Mouse (Mus musculus): Measurements from ENCODE around the gene Pfdn5.

DNA sequence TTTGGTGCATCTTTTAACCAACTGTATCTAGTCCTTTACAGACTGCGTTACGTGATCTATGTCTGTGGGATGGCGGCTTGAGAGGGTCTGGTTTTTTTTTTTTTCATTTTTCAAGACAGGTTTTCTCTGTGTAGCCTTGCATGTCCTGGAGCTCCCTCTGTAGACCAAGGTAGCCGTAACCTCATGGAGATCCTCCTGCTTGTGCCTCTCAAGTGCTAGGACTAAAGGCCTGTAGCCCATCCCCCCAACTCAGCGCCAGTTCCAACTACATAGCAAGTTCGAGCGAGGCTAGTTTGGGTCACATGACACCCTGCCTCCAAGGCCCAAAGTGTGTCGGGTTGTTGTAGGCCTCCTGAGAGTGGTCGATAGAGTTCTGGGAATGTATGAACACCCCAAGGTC, 17.2 kb upstream of the Pfdn5 start:
- TF ChIP-seq CTCF (IDR thresholded peaks at IDR 0.05; ENCODE audit: low read depth, low read length): no peak
- TF ChIP-seq POLR2A (IDR thresholded peaks at IDR 0.05; ENCODE audit: insufficient read depth, low read length): no peak
- TF ChIP-seq EP300 (IDR thresholded peaks at IDR 0.05; ENCODE audit: insufficient read depth, low read depth, low read length): no peak

Measured in ES-Bruce4 (cell line).